Mouse (Mus musculus): ENCODE measurements at regions not wholly inside any gene's neighbourhood (a gene's known extent, or its start where the extent isn't known, plus 50 kb on each side); places are given as distances from the start of the nearest gene placed in this dataset.

DNA sequence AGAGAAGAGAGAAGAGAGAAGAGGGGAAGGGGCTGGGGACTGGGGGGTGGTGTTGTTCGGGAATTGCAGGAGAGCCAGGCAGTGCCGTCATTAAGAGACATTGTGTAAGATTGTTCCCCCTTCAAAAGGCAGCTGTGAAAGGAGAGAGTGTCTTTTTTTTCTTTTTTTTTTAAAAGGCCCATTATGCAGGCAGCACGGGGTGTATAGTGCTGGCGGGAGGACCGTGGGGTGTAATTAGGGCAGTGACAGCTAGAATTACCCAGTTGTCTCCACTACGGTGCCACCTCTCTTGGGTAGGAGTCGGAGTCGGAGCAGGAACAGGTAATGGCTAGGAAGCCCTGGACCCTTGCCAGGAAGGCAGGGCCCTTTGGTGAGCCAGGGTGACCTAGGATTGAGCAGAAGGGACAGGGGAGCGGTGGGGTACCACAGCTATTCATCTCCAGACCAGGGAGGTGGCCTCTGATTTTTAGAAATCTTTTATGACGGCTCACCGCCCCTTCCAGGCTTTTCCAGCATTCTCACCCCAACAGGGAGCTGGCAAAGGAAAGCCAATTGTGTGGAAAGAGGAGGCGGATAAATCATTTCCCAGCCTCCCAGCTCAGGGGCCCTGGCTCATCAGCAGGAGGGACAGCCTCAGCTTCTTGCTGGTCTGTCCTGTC is 67.2 kb upstream of the Zc3h12a start:
- Histone ChIP-seq H3K9me3 (no peaks in the 10 kb centered on the region), H3K4me2 (no peak overlapping the region), H3K4me1 (peaks cover 3% of the 10 kb centered on the region; the same call in 1 of the 2 replicates), H3K4me3 (no peak overlapping the region), H3K36me3 (no peaks in the 10 kb centered on the region), H3K27ac (no peak overlapping the region), H3K9ac (no peak overlapping the region), H3K27me3 (peaks cover 45% of the 10 kb centered on the region)
- WGBS, result 21% methylated on average over 12 of the region's 12 CpGs
- ATAC-seq (ENCODE audit: insufficient number of reproducible peaks, insufficient read depth, low FRiP score, low TSS enrichment, low read depth), result no peak

DNA sequence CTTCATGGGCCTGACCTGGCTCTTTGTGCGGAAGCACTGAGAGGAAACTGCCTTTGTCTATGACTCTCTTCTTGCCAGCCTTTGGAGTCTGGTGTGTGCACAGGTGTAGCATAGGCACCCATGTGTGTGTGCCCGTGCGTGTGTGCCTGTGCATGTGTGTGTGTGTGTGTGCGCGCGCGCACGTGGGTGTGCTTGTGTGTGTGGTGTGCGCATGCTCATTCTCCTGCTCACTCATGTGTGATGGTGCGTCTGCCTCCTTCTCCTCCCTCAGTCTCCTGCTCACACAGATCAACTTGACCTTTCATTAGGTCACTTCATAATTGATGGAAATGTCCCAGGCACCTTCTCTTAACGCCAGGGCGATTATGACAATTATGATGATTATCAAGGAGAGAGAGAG is 66.7 kb upstream of the Zc3h12a start:
- Histone ChIP-seq H3K36me3 (no peaks in the 10 kb centered on the region), H3K9ac (no peak overlapping the region), H3K27me3 (peaks cover 39% of the 10 kb centered on the region), H3K27ac (no peak overlapping the region), H3K4me2 (no peak overlapping the region), H3K9me3 (no peaks in the 10 kb centered on the region), H3K4me1 (peaks cover 3% of the 10 kb centered on the region; the same call in 1 of the 2 replicates), H3K4me3 (no peak overlapping the region)
- ATAC-seq (ENCODE audit: insufficient number of reproducible peaks, insufficient read depth, low FRiP score, low TSS enrichment, low read depth), result no peak
- WGBS, result 74% methylated on average over 12 of the region's 12 CpGs

DNA sequence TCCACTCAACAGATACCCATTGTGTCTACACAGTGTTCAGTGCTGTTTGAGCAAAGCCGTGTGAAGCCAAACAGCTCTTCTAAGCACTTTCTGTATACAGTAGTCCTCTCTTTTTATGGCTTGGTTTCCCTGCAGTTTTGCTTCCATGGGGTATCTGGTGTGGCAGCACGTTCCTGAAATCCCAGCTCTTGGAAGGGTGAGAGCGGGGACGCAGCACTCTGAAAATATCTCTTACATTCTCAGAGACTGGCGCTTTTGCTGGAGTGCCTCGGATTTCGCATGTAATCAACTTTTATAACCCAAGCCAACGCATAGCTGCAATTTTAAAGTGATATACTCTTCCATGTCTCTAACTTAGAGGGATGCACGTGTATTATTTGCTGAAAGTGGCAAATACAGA is 64.0 kb upstream of the Zc3h12a start:
- H3K27me3 ChIP-seq, result peaks cover 27% of the 10 kb centered on the region
- H3K27ac ChIP-seq, result no peak overlapping the region
- 67% methylated on average over 9 of the region's 9 CpGs for WGBS
- H3K36me3 ChIP-seq, result no peaks in the 10 kb centered on the region
- peaks cover 3% of the 10 kb centered on the region; the same call in 1 of the 2 replicates for H3K4me1 ChIP-seq
- no peak overlapping the region for H3K4me3 ChIP-seq
- H3K9me3 ChIP-seq, result no peaks in the 10 kb centered on the region
- ATAC-seq (ENCODE audit: insufficient number of reproducible peaks, insufficient read depth, low FRiP score, low TSS enrichment, low read depth), result no peak
- no peak overlapping the region for H3K9ac ChIP-seq
- no peak overlapping the region for H3K4me2 ChIP-seq

DNA sequence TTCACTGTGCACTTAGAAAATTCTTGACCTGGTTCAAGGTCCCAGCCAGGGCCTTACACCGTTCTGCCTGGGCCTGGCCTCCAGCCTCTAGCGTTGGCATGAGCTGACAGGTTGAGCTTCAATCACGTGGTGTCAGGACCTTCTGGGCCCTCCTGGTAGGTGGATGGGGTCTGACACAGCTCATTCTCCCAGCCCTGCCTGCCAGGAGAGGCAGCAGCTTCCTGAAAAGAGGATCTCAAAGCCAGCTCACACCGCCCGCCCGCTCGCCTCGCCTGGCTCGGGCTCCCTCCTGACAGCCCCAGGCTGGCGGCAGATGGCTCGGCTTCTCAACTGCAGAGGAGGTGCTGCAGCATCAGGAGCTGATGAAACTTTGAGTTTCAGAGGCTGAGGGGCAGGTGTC is 63.4 kb upstream of the Zc3h12a start:
- 8% methylated on average over 11 of the region's 11 CpGs for WGBS
- no peak for ATAC-seq (ENCODE audit: insufficient number of reproducible peaks, insufficient read depth, low FRiP score, low TSS enrichment, low read depth)
- no peaks in the 10 kb centered on the region for H3K36me3 ChIP-seq
- peaks cover 21% of the 10 kb centered on the region for H3K27me3 ChIP-seq
- H3K9me3 ChIP-seq, result no peaks in the 10 kb centered on the region
- no peak overlapping the region for H3K4me3 ChIP-seq
- H3K4me2 ChIP-seq, result no peak overlapping the region
- H3K4me1 ChIP-seq, result peaks cover 3% of the 10 kb centered on the region; the same call in 1 of the 2 replicates
- no peak overlapping the region for H3K27ac ChIP-seq
- H3K9ac ChIP-seq, result no peak overlapping the region

DNA sequence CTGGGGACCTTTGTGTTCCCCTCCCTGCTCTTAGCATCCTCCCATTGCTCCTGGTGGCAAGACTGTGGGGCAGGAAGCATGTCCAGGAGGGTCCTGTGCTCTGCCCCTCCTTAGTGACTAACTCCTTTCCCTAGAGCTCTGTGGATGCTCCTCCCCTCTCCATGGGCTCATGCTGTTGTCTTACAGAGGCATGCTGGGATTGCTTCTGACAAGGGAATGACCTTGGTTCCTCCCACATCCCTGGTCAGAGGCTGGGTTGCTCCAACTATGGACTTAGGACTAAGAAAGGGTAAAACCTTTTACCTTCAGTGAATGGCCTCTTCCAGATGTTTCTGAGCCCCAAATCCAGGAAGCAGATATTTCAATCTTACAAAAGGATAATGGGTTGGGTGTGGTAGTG is 62.3 kb upstream of the Zc3h12a start:
- Histone ChIP-seq H3K27ac (no peak overlapping the region), H3K36me3 (no peaks in the 10 kb centered on the region), H3K4me2 (no peak overlapping the region), H3K4me3 (no peak overlapping the region), H3K27me3 (peaks cover 10% of the 10 kb centered on the region), H3K4me1 (peaks cover 3% of the 10 kb centered on the region; the same call in 1 of the 2 replicates), H3K9ac (no peak overlapping the region), H3K9me3 (no peaks in the 10 kb centered on the region)
- ATAC-seq (ENCODE audit: insufficient number of reproducible peaks, insufficient read depth, low FRiP score, low TSS enrichment, low read depth), result no peak

DNA sequence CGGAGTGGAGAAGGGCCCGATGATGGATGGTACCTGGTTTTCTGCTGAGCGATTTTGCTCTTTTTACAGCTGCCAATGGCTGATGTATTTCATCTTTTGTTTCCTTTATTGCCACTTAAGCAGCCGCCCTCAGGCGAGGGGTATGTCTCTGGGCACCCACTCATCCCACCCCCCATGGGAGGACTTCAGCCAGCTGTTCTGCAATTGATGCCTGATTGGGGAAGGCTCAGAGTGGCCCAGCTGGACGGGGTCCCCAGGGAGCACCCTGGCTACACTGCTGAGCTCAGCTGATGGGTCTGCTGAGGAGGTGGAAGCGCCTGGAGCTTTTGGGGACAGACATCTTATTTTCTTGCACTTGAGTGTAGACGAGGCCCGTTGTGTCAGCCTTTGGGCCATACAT is 58.6 kb upstream of the Zc3h12a start:
- Histone ChIP-seq H3K9me3 (no peaks in the 10 kb centered on the region), H3K4me3 (no peak overlapping the region), H3K27ac (no peak overlapping the region), H3K36me3 (no peaks in the 10 kb centered on the region), H3K27me3 (no peaks in the 10 kb centered on the region), H3K9ac (no peak overlapping the region), H3K4me2 (no peak overlapping the region), H3K4me1 (no peaks in the 10 kb centered on the region)
- ATAC-seq (ENCODE audit: insufficient number of reproducible peaks, insufficient read depth, low FRiP score, low TSS enrichment, low read depth), result no peak
- 77% methylated on average over 9 of the region's 9 CpGs for WGBS

DNA sequence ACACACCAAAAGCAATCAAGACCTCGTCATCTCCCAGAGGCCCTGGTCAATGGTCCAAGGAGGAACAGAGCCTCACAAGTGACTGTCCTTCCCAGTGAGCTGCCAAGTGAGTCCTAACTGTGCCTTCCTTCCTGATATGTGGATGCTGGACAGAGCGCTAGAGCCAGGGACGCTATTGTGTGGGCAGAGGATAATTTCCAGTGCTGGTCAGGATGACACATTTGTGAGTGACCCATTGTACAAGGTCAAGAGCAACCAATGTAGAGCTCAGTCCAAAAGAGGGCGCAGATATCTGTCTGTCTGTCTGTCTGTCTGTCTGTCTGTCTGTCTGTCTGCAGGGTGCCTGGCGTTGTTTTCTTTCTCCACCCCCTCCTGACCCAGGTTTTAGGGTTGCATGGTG is 57.4 kb upstream of the Zc3h12a start:
- H3K9ac ChIP-seq, result no peak overlapping the region
- ATAC-seq (ENCODE audit: insufficient number of reproducible peaks, insufficient read depth, low FRiP score, low TSS enrichment, low read depth), result no peak
- H3K4me3 ChIP-seq, result no peak overlapping the region
- 83% methylated on average over 5 of the region's 5 CpGs for WGBS
- no peaks in the 10 kb centered on the region for H3K9me3 ChIP-seq
- H3K27me3 ChIP-seq, result no peaks in the 10 kb centered on the region
- H3K27ac ChIP-seq, result no peak overlapping the region
- no peak overlapping the region for H3K4me2 ChIP-seq
- H3K4me1 ChIP-seq, result no peaks in the 10 kb centered on the region
- H3K36me3 ChIP-seq, result no peaks in the 10 kb centered on the region

DNA sequence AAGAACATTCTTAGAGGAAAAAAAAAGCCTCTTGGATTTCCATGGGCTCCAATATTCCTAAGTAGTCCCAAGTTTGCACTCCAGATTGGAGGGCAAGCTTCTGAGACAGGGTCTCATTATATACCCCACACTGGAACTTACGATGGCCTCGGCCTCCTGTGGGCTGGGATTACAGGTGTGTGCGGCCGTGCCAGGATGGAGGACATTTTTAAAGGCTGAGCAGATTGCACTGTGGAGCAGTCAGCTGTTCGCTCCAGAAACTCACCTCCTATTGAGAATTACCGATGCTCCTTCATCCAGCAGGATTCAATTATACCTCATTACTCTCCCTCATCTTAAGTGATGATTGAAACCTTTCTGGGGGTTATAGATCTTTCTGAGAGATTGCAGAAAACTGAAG is 53.3 kb upstream of the Zc3h12a start:
- no peaks in the 10 kb centered on the region for H3K27me3 ChIP-seq

DNA sequence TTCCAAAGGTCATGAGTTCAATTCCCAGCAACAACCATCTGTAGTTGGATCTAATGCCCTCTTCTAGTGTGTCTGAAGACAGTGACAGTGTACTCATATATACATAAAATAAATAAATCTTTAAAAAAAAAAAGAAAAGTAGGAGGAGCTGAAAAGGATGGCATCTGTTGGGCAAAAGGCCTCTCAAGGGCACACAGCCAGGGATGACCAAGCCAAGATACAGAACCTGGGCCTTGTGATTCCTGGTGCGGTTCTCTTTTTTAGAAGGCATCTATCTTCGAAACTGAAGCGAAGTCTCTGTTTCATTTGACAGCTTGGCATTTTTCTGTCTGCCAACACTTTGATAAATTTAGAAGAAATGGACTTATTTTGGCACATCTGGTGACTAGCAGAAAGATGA is 50.9 kb upstream of the Zc3h12a start:
- Histone ChIP-seq H3K4me1 (0 out of 2 replicates have a peak, but pooled peaks cover 3% of the 10 kb centered on the region), H3K36me3 (no peaks in the 10 kb centered on the region), H3K9me3 (no peaks in the 10 kb centered on the region), H3K27me3 (no peaks in the 10 kb centered on the region), H3K4me2 (no peak overlapping the region), H3K4me3 (no peak overlapping the region), H3K27ac (no peak overlapping the region), H3K9ac (no peak overlapping the region)
- no peak for ATAC-seq (ENCODE audit: insufficient number of reproducible peaks, insufficient read depth, low FRiP score, low TSS enrichment, low read depth)
- WGBS, result 95% methylated on average over 3 of the region's 3 CpGs

More for the DNA sequence above, 53.3 kb upstream of the Zc3h12a start:
- H3K9me3 ChIP-seq, result no peaks in the 10 kb centered on the region
- H3K4me3 ChIP-seq, result no peak overlapping the region
- no peak for ATAC-seq (ENCODE audit: insufficient number of reproducible peaks, insufficient read depth, low FRiP score, low TSS enrichment, low read depth)
- H3K27ac ChIP-seq, result no peak overlapping the region
- WGBS, result 72% methylated on average over 6 of the region's 6 CpGs
- H3K9ac ChIP-seq, result no peak overlapping the region
- no peak overlapping the region for H3K4me2 ChIP-seq
- H3K36me3 ChIP-seq, result no peaks in the 10 kb centered on the region
- H3K4me1 ChIP-seq, result no peaks in the 10 kb centered on the region

DNA sequence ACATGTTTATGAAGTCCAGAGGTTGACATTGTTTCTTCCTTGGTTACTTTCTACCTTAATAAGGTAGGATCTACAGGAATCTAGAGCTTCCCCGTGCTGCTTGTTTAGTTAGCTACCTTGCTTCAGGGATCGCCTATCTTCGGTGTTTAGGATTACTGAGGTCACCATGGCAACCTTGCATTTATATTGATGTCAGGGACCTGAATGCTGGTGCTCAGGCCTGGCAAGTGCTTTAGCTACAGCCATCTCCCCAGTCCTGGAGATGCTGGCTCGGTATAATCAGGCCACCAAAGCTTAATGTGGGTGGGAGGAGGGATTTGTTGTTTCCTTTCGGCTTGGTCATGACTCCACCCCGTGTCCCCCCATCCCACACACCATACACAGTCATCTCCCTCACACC is 50.0 kb upstream of the Zc3h12a start:
- Histone ChIP-seq H3K4me2 (no peak overlapping the region), H3K36me3 (no peaks in the 10 kb centered on the region), H3K4me3 (no peak overlapping the region), H3K27me3 (no peaks in the 10 kb centered on the region), H3K9me3 (no peaks in the 10 kb centered on the region), H3K27ac (no peak overlapping the region), H3K9ac (no peak overlapping the region), H3K4me1 (0 out of 2 replicates have a peak, but pooled peaks cover 3% of the 10 kb centered on the region)
- no peak for ATAC-seq (ENCODE audit: insufficient number of reproducible peaks, insufficient read depth, low FRiP score, low TSS enrichment, low read depth)
- 54% methylated on average over 6 of the region's 6 CpGs for WGBS
